Mouse (Mus musculus): ENCODE data around the gene Fyttd1. TPM values are rescaled to one million over a fixed set of nuclear protein-coding genes. Genes with fewer than 3 reads are reported as not detected.
A peak's percentile ranks its signal among the peaks of the same experiment; 100 is the strongest.

Fyttd1 gene
- polyA plus RNA-seq, 2 experiments = 9.8 to 33.3 TPM

DNA sequence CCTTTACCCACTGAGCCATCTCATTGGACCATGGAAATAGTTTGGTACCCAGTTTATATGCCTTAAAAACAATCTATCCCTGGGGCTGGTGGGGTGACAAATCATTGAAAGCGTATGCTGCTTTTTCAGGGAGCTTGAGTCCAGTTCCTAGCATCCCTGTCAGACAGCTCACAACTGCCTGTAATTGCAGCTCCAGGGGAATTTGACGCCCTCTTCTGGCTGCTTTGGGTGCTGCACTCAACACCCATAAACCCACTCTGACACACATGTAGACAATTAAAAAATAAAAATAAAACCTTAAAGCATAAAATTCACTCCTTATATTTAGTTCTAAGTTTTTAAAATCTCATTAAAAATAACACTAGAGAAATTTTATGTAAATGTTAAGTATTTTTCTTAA, 73.8 kb downstream of the Fyttd1 start:
- H3K36me3 ChIP-seq (replicated peaks; ENCODE audit: control insufficient read depth, insufficient read depth, low read depth) = peaks cover 4% of the 10 kb centered on the region
- DNase-seq (ENCODE audit: low read depth in 3 of 3, low spot score in 3 of 3) (no peak), ATAC-seq (ENCODE audit: insufficient read depth) (no peak)
- no peaks in the 10 kb centered on the region for H3K9me3 ChIP-seq (ENCODE audit: control insufficient read depth, low read length)
- WGBS (ENCODE audit: insufficient replicate concordance) = 73% methylated on average over 2 of the region's 2 CpGs
- TF ChIP-seq EP300 (IDR thresholded peaks at IDR 0.05; ENCODE audit: low read depth) (no peak), CTCF (IDR thresholded peaks at IDR 0.05; ENCODE audit: low read depth) (peak; percentile 68)
- H3K4me2 ChIP-seq (ENCODE audit: low read depth) = no peak overlapping the region
- no peaks in the 10 kb centered on the region for H3K4me1 ChIP-seq (replicated peaks; ENCODE audit: control insufficient read depth in 2 of 2, insufficient read depth in 2 of 2, low read length in 1 of 2)
- H3K27me3 ChIP-seq (ENCODE audit: control insufficient read depth, insufficient read depth, low read length) = no peaks in the 10 kb centered on the region
- no peak overlapping the region for H3K9ac ChIP-seq (replicated peaks)
- no peak overlapping the region for H3K27ac ChIP-seq
- H3K4me3 ChIP-seq (ENCODE audit: insufficient read depth in 1 of 2, low read depth in 2 of 2, low read length in 2 of 2) = no peak overlapping the region

DNA sequence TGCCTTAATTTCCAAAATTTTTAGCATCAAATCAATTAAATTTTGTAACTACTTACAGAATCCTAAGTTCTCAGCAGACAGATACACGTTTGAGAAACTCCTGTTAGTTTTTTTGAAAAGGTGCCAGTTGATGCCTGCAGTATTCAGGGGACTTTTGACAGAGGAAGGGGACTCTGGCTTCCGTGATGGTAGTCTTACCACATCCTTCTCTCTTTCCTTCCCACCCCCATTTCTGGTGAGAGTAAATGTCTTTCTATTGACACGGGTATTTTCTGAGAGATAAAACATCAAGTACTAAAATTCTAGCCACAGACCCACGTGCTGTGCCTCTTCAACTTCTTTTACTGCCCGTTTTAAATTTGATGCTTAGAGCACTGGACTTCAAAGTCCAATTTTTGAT, 76.5 kb downstream of the Fyttd1 start:
- no peak for TF ChIP-seq CTCF (IDR thresholded peaks at IDR 0.05; ENCODE audit: low read depth)
- TF ChIP-seq EP300 (IDR thresholded peaks at IDR 0.05; ENCODE audit: low read depth) = no peak
- H3K4me1 ChIP-seq (replicated peaks; ENCODE audit: control insufficient read depth in 2 of 2, insufficient read depth in 2 of 2, low read length in 1 of 2) = no peaks in the 10 kb centered on the region
- no peak overlapping the region for H3K27ac ChIP-seq
- H3K27me3 ChIP-seq (ENCODE audit: control insufficient read depth, insufficient read depth, low read length) = no peaks in the 10 kb centered on the region
- no peak overlapping the region for H3K4me2 ChIP-seq (ENCODE audit: low read depth)
- peaks cover 4% of the 10 kb centered on the region for H3K36me3 ChIP-seq (replicated peaks; ENCODE audit: control insufficient read depth, insufficient read depth, low read depth)
- no peak overlapping the region for H3K9ac ChIP-seq (replicated peaks)
- WGBS (ENCODE audit: insufficient replicate concordance) = 20% methylated on average over 5 of the region's 5 CpGs
- ATAC-seq (ENCODE audit: insufficient read depth) (no peak), DNase-seq (ENCODE audit: low read depth in 3 of 3, low spot score in 3 of 3) (no peak)
- no peak overlapping the region for H3K4me3 ChIP-seq (ENCODE audit: insufficient read depth in 1 of 2, low read depth in 2 of 2, low read length in 2 of 2)
- no peaks in the 10 kb centered on the region for H3K9me3 ChIP-seq (ENCODE audit: control insufficient read depth, low read length)

DNA sequence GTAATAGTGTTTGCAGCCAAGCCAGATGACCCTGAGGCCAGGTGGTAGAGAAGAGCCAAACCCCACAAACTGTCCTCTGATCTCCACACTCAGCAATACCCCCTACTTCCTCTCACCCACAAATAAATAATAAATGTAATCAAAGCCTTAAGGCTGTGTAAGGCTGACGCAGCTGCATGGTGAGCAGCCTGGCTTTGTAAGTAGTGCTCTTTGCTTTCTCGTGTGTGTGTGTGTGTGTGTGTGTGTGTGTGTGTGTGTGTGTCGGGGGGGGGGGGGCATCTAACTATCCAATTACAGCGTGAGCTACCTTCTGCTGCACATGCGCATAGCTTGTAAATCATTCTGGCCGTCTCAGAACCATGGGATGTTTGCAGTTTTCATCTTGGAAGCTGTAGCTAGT, 77.0 kb downstream of the Fyttd1 start:
- H3K27me3 ChIP-seq (ENCODE audit: control insufficient read depth, insufficient read depth, low read length) = no peaks in the 10 kb centered on the region
- no peak overlapping the region for H3K9ac ChIP-seq (replicated peaks)
- ATAC-seq (ENCODE audit: insufficient read depth) (no peak), DNase-seq (ENCODE audit: low read depth in 3 of 3, low spot score in 3 of 3) (no peak)
- WGBS (ENCODE audit: insufficient replicate concordance) = 65% methylated on average over 6 of the region's 6 CpGs
- no peaks in the 10 kb centered on the region for H3K9me3 ChIP-seq (ENCODE audit: control insufficient read depth, low read length)
- H3K4me1 ChIP-seq (replicated peaks; ENCODE audit: control insufficient read depth in 2 of 2, insufficient read depth in 2 of 2, low read length in 1 of 2) = no peaks in the 10 kb centered on the region
- no peak overlapping the region for H3K4me2 ChIP-seq (ENCODE audit: low read depth)
- no peak overlapping the region for H3K27ac ChIP-seq
- H3K36me3 ChIP-seq (replicated peaks; ENCODE audit: control insufficient read depth, insufficient read depth, low read depth) = peaks cover 4% of the 10 kb centered on the region
- H3K4me3 ChIP-seq (ENCODE audit: insufficient read depth in 1 of 2, low read depth in 2 of 2, low read length in 2 of 2) = no peak overlapping the region
- TF ChIP-seq CTCF (IDR thresholded peaks at IDR 0.05; ENCODE audit: low read depth) (no peak), EP300 (IDR thresholded peaks at IDR 0.05; ENCODE audit: low read depth) (no peak)

DNA sequence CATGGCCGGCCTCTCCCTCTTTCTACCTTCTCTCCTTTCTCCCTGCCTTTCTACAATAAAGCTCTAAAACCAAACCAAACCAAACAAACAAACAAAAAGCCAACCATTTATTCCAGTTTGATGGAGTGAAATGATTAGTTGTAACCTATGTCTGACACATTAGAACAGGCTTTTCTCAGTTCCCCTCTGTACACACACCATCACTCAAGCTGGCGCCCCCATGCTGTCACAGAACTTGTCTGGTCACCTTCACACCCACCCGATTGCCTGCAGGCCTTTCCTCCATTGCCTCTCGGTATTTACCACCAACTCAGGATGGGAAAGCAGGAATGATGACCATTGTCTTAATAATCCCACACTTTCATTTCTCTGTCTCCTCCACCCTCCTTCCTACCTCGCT, 79.6 kb downstream of the Fyttd1 start:
- no peak for DNase-seq (ENCODE audit: low read depth in 3 of 3, low spot score in 3 of 3)
- H3K4me3 ChIP-seq (ENCODE audit: insufficient read depth in 1 of 2, low read depth in 2 of 2, low read length in 2 of 2) = no peak overlapping the region
- 75% methylated on average over 5 of the region's 5 CpGs for WGBS (ENCODE audit: insufficient replicate concordance)
- no peak overlapping the region for H3K27ac ChIP-seq
- H3K9me3 ChIP-seq (ENCODE audit: control insufficient read depth, low read length) = no peaks in the 10 kb centered on the region
- H3K9ac ChIP-seq (replicated peaks) = no peak overlapping the region
- no peak for ATAC-seq (ENCODE audit: insufficient read depth)
- no peak for TF ChIP-seq CTCF (IDR thresholded peaks at IDR 0.05; ENCODE audit: low read depth)
- no peak for TF ChIP-seq EP300 (IDR thresholded peaks at IDR 0.05; ENCODE audit: low read depth)
- no peaks in the 10 kb centered on the region for H3K4me1 ChIP-seq (replicated peaks; ENCODE audit: control insufficient read depth in 2 of 2, insufficient read depth in 2 of 2, low read length in 1 of 2)
- no peaks in the 10 kb centered on the region for H3K27me3 ChIP-seq (ENCODE audit: control insufficient read depth, insufficient read depth, low read length)
- H3K36me3 ChIP-seq (replicated peaks; ENCODE audit: control insufficient read depth, insufficient read depth, low read depth) = peaks cover 9% of the 10 kb centered on the region
- no peak overlapping the region for H3K4me2 ChIP-seq (ENCODE audit: low read depth)

Other genes with a start within 250 kb of the Fyttd1 start
- 15.3 and 19.4 TPM in 2 replicates for gene Tnk2, start 233.6 kb upstream of the Fyttd1 start, polyA plus RNA-seq (2012; rRNA removed)
- gene Tnk2, start 233.6 kb upstream of the Fyttd1 start, polyA plus RNA-seq (2014; fragmentation: Nextera tagmentation; extraction: Ambion mirVana) = 3.8 and 4.6 TPM in 2 replicates
- gene Muc4, start 141.6 kb upstream of the Fyttd1 start, polyA plus RNA-seq (2012; rRNA removed) = 0.63 and 0.71 TPM in 2 replicates
- gene Muc4, start 141.6 kb upstream of the Fyttd1 start, polyA plus RNA-seq (2014; fragmentation: Nextera tagmentation; extraction: Ambion mirVana) = 0.76 and 0.79 TPM in 2 replicates
- gene Muc20, start 80.1 kb upstream of the Fyttd1 start, polyA plus RNA-seq (2012; rRNA removed) = 0.08 TPM in 1 of 2 replicates, not detected in the other
- gene Muc20, start 80.1 kb upstream of the Fyttd1 start, polyA plus RNA-seq (2014; fragmentation: Nextera tagmentation; extraction: Ambion mirVana) = 0.17 TPM in 1 of 2 replicates, not detected in the other
- 0.07 TPM in 1 of 2 replicates, not detected in the other for gene Smbd1, start 67.0 kb upstream of the Fyttd1 start, polyA plus RNA-seq (2012; rRNA removed)
- gene Smbd1, start 67.0 kb upstream of the Fyttd1 start, polyA plus RNA-seq (2014; fragmentation: Nextera tagmentation; extraction: Ambion mirVana) = not detected in 2 replicates
- gene Rubcn, start 266 bp downstream of the Fyttd1 start, polyA plus RNA-seq (2012; rRNA removed) = 3.9 and 4.2 TPM in 2 replicates
- gene Rubcn, start 266 bp downstream of the Fyttd1 start, polyA plus RNA-seq (2014; fragmentation: Nextera tagmentation; extraction: Ambion mirVana) = 3.1 and 4.3 TPM in 2 replicates
- gene Lrch3, start 36.6 kb downstream of the Fyttd1 start, polyA plus RNA-seq (2012; rRNA removed) = 5.0 and 6.3 TPM in 2 replicates
- 3.9 and 4.9 TPM in 2 replicates for gene Lrch3, start 36.6 kb downstream of the Fyttd1 start, polyA plus RNA-seq (2014; fragmentation: Nextera tagmentation; extraction: Ambion mirVana)
- gene Iqcg, start 178.7 kb downstream of the Fyttd1 start, polyA plus RNA-seq (2012; rRNA removed) = 0.15 and 0.42 TPM in 2 replicates
- 0.72 and 0.91 TPM in 2 replicates for gene Iqcg, start 178.7 kb downstream of the Fyttd1 start, polyA plus RNA-seq (2014; fragmentation: Nextera tagmentation; extraction: Ambion mirVana)
- gene Rpl35a, start 179.0 kb downstream of the Fyttd1 start, polyA plus RNA-seq (2012; rRNA removed) = 617 and 863 TPM in 2 replicates
- gene Rpl35a, start 179.0 kb downstream of the Fyttd1 start, polyA plus RNA-seq (2014; fragmentation: Nextera tagmentation; extraction: Ambion mirVana) = 752 and 811 TPM in 2 replicates
- 0.75 and 0.78 TPM in 2 replicates for gene Lmln, start 185.0 kb downstream of the Fyttd1 start, polyA plus RNA-seq (2012; rRNA removed)
- 0.27 and 0.32 TPM in 2 replicates for gene Lmln, start 185.0 kb downstream of the Fyttd1 start, polyA plus RNA-seq (2014; fragmentation: Nextera tagmentation; extraction: Ambion mirVana)

Measured in liver, embryonic 14.5 days (tissue).